Mouse (Mus musculus) stomach, embryonic 15.5 days (tissue): Measurements from ENCODE around the gene Rbm17. TPM values are rescaled to one million over a fixed set of nuclear protein-coding genes. Genes with fewer than 3 reads are reported as not detected.
"Not testable (repeated sequence)": the region's sequence is repeated elsewhere in the genome, so short reads cannot be mapped to it uniquely, and the experiment has no call there.

Experiments
- ATAC-seq: fragments of 200-750 bp; cut with Nextera tagmentation; 2 replicates; pipeline ENCODE4 v1.8.0; 2017; ENCODE audit warnings: low read depth, moderate number of reproducible peaks, moderate TSS enrichment; ENCODE audit not compliant: insufficient read depth, low FRiP score
- H3K27ac ChIP-seq: fragments of 300-500 bp; sonication (generic); 2 replicates; pipeline ENCODE4 v1.5.1; 2015; ENCODE audit warnings: mild to moderate bottlenecking, inconsistent platforms
- H3K27me3 ChIP-seq: fragments of 300-500 bp; sonication (generic); replicated peaks from 2 replicates; pipeline ENCODE4 v1.6.1; 2015; ENCODE audit warnings: inconsistent platforms
- H3K36me3 ChIP-seq: fragments of 300-500 bp; sonication (generic); 2 replicates; pipeline ENCODE4 v1.6.1; 2015; ENCODE audit warnings: inconsistent platforms
- H3K4me1 ChIP-seq: fragments of 300-500 bp; sonication (generic); 2 replicates; pipeline ENCODE4 v1.6.1; 2015; ENCODE audit warnings: inconsistent platforms
- H3K4me2 ChIP-seq: fragments of 300-500 bp; sonication (generic); 2 replicates; pipeline ENCODE4 v1.6.1; 2015; ENCODE audit warnings: mild to moderate bottlenecking, inconsistent platforms
- H3K4me3 ChIP-seq: fragments of 300-500 bp; sonication (generic); replicated peaks from 2 replicates; pipeline ENCODE4 v1.5.1; 2015; ENCODE audit warnings: inconsistent platforms
- H3K9ac ChIP-seq: fragments of 300-500 bp; sonication (generic); 2 replicates; pipeline ENCODE4 v1.6.1; 2015; ENCODE audit warnings: inconsistent platforms
- H3K9me3 ChIP-seq: fragments of 300-500 bp; sonication (generic); 2 replicates; pipeline ENCODE4 v1.6.1; 2016; ENCODE audit warnings: inconsistent platforms
- WGBS: fragments of 180-500 bp; shearing (Covaris S2); methylation state at CpG from one replicate; pipeline ENCODE4 v1.1.7; 2015; 5-methylcytosine and 5-hydroxymethylcytosine counted together
- polyA plus RNA-seq: library from polyadenylated mRNA; unstranded; fragments of >200 nt; fragmentation: Nextera tagmentation; extraction: Ambion mirVana; gene quantifications from 2 replicates; pipeline ENCODE4 v1.2.1, GENCODE M21; 2015

Gene Rbm17
- polyA plus RNA-seq, 1 experiment from 2014 or later, result 125 TPM

GRCm38 (mm10) chr2:11541528-11541927 is 62.4 kb downstream of the Rbm17 start:
- 39% methylated on average over 1 of the region's 1 CpGs for WGBS
- H3K9me3 ChIP-seq, H3K36me3 ChIP-seq, H3K9ac ChIP-seq, ATAC-seq, H3K4me2 ChIP-seq, H3K27ac ChIP-seq, H3K4me1 ChIP-seq, H3K4me3 ChIP-seq, H3K27me3 ChIP-seq: not testable (repeated sequence)

- Histone ChIP-seq H3K9me3 (no peaks in the 10 kb centered on the region), H3K9ac (no peak overlapping the region), H3K4me1 (peaks cover 5% of the 10 kb centered on the region; the same call in 1 of the 2 replicates), H3K4me3 (peak overlapping the region; percentile 56), H3K27me3 (no peaks in the 10 kb centered on the region), H3K4me2 (peak overlapping the region; percentile 97), H3K27ac (no peak overlapping the region), H3K36me3 (no peaks in the 10 kb centered on the region)
- WGBS, result 61% methylated on average over 8 of the region's 8 CpGs
- ATAC-seq, result no peak
Measured at GRCm38 (mm10) chr2:11535966-11536365, 68.0 kb downstream of the Rbm17 start.

Other genes starting within 250 kb of the Rbm17 start
- 17.1 and 19.7 TPM in 2 replicates for gene Pfkfb3, start 50.1 kb downstream of the Rbm17 start, polyA plus RNA-seq
- gene Gm17490, start 22.1 kb upstream of the Rbm17 start, polyA plus RNA-seq, result not detected in 2 replicates
- 0.04 TPM in 1 of 2 replicates, not detected in the other for gene Il2ra, start 38.7 kb upstream of the Rbm17 start, polyA plus RNA-seq
- 2.0 and 2.3 TPM in 2 replicates for gene Il15ra, start 101.1 kb upstream of the Rbm17 start, polyA plus RNA-seq
- gene Fbh1, start 173.4 kb upstream of the Rbm17 start, polyA plus RNA-seq, result 111 and 113 TPM in 2 replicates
- 44.0 and 44.3 TPM in 2 replicates for gene Ankrd16, start 173.7 kb upstream of the Rbm17 start, polyA plus RNA-seq